Mouse (Mus musculus) small intestine, adult 10 weeks (tissue): Measurements from ENCODE around the gene Cyp3a41b. TPM values are rescaled to one million over a fixed set of nuclear protein-coding genes. Genes with fewer than 3 reads are reported as not detected.

Source experiments
- polyA plus RNA-seq: library from polyadenylated mRNA; stranded (reverse); fragments of 350-450 nt; fragmentation: Illumina TruSeq; extraction: RNeasy Lipid Tissue Mini Kit (QIAGEN cat#74804); gene quantifications from one replicate; pipeline ENCODE4 v1.2.3, GENCODE M21; 2014; ENCODE audit warnings: low replicate concordance

Cyp3a41b gene
- not detected for polyA plus RNA-seq

DNA sequence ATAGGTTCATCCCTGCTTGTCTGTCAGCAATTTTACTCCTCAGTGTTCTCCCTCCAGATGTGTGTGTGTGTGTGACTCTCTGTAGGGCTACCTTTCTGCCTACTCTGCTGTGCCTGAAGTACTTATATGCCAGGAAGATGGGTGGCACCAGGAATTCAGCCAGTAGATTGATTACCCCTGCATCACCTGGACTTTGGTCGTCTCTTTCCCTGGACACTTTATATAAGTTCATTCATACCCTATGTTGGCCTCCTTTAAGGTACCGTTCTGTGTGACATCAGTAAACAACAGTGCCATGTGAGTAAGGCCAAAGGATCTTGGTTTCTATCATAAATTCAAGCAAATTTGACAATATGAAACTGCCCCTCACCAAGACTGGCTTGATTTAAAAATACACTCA, at the start of gene Cyp3a41b:
Gene Cyp3a41b, minus strand, starts transcription at position 101 of the 400 bp plus-strand sequence.

Other genes with a start within 250 kb of the Cyp3a41b start
- not detected for gene Cyp3a57, start 239.5 kb downstream of the Cyp3a41b start, polyA plus RNA-seq
- not detected for gene Cyp3a16, start 115.0 kb downstream of the Cyp3a41b start, polyA plus RNA-seq
- 0.93 TPM for gene Cyp3a41a, start 135.4 kb upstream of the Cyp3a41b start, polyA plus RNA-seq
- gene Cyp3a44, start 221.1 kb upstream of the Cyp3a41b start, polyA plus RNA-seq, result 7.1 TPM